Mouse (Mus musculus): ENCODE data around the gene Exoc7. TPM values are rescaled to one million over a fixed set of nuclear protein-coding genes. Genes with fewer than 3 reads are reported as not detected.

Gene Exoc7
- polyA plus RNA-seq, 1 experiment = 104 TPM

DNA sequence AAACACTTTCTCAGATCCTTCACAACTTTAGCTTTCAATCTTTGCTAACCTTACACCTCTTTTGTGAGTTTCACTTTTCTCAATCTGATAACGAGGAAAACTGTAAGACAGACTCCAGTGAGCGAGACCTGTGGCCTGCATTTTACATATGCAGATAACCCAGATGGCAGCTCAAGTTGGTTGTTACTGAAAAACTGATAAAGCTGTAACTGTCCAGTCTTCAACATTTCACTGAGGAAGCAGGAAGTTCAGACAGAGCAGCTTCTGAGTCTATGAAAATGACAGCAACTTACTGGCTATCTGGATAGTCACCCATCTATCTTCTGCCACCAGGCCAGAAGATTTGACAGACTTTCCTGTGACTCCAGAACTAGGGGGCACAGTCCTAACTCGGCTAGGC lies 2.6 kb upstream of the Exoc7 start:
- no peak overlapping the region for H3K4me3 ChIP-seq (replicated peaks; ENCODE audit: insufficient read depth, low read depth, low read length)
- peaks cover 2% of the 10 kb centered on the region; the same call in 1 of the 2 replicates for H3K4me1 ChIP-seq (ENCODE audit: control insufficient read depth, insufficient read depth, low read length)
- no peak for DNase-seq
- H3K27ac ChIP-seq (ENCODE audit: insufficient read depth, low read length) = no peak overlapping the region
- no peaks in the 10 kb centered on the region for H3K27me3 ChIP-seq (ENCODE audit: control insufficient read depth, insufficient read depth, low read length)
- WGBS = 84% methylated on average over 3 of the region's 3 CpGs
- TF ChIP-seq POLR2A (IDR thresholded peaks at IDR 0.05; ENCODE audit: borderline replicate concordance, insufficient read depth, low read length) (no peak), CTCF (IDR thresholded peaks at IDR 0.05; ENCODE audit: borderline replicate concordance, insufficient read depth, low read depth, low read length) (no peak)

DNA sequence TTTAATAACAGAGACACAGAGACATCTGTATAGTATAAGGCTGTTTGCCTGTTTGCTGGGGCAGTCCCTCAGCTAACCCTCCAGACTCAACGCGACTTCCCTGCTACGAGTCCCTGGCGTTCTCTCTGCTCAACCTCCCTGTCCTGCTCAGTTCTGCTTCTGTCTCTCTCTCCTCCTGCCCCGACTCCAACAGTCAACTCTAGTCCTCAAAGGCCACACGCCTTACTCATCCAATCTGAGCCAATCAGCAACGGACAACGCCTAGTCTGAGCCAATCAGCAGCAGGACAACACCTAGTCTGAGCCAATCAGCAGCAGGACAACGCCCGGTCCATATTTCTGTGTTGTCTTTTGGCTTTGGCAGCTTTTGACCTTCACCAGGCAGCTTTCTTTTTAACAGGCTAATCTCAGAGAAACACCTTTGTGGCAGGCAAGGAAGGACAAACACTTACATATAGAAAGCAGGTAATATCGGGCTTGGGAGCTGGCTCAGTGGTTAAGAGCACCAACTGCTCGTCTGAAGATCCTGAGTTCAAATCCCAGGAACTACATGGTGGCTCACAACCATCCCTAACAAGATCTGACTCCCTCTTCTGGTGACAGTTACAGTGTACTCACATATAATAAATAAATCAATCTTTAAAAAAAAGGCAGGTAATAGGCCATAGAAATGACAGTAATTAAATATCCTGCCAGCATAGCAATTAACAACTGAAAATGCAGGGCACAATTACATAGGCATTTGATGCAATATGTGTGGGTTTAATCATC lies 914 bp upstream of the Exoc7 start:
- no peak for TF ChIP-seq CTCF (IDR thresholded peaks at IDR 0.05; ENCODE audit: borderline replicate concordance, insufficient read depth, low read depth, low read length)
- 94% methylated on average over 12 of the region's 12 CpGs for WGBS
- H3K27me3 ChIP-seq (ENCODE audit: control insufficient read depth, insufficient read depth, low read length) = no peaks in the 10 kb centered on the region
- no peak overlapping the region for H3K27ac ChIP-seq (ENCODE audit: insufficient read depth, low read length)
- peaks cover 3% of the 10 kb centered on the region; the same call in 1 of the 2 replicates for H3K4me1 ChIP-seq (ENCODE audit: control insufficient read depth, insufficient read depth, low read length)
- no peak overlapping the region for H3K4me3 ChIP-seq (replicated peaks; ENCODE audit: insufficient read depth, low read depth, low read length)
- no peak for DNase-seq

DNA sequence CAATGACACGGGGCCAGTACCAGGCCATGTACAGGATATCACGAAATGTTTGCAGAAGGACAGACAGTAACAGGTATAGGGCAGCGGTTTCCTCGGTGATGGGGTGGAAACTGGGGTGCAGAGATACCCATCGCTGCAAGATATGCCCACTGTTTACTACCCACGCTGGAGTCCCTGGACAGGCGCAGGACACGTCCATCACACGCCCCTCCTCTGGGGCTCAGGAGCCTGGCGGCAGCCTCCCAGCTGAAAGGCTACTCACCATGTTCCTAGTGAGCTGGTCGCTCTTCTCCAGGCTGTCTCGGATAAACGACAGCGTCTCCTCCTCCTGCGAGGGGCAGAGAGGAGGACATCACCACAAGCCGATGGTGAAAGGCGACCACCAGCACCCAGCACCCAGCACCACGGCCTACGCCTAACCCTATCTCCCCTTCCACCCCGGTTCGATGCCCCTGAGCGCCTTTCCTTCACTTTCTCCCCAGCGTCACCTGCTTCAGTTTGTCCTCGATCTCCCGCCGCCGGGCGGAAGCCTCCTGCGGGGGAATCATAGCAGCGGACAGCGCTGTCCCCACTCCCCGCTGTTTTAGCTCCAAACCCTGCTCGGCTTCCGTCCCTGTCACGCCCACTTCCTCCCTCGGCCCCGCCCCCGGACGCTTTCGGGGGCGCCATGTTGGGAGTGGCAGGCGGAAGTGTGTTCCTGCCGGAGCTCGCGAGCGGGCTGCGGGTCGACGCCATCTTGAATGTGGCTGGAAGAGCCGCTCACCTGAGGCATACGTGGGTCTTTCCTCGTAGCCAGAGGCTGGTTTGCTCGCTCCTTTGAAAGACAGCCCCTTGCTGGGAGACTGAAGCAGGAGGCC lies 679 bp downstream of the Exoc7 start:
- 1% methylated on average over 53 of the region's 53 CpGs for WGBS
- peaks cover 3% of the 10 kb centered on the region; the same call in 1 of the 2 replicates for H3K4me1 ChIP-seq (ENCODE audit: control insufficient read depth, insufficient read depth, low read length)
- no peaks in the 10 kb centered on the region for H3K27me3 ChIP-seq (ENCODE audit: control insufficient read depth, insufficient read depth, low read length)
- TF ChIP-seq POLR2A (IDR thresholded peaks at IDR 0.05; ENCODE audit: borderline replicate concordance, insufficient read depth, low read length) (peak; percentile 79; the same call in 1 of the 2 replicates), CTCF (IDR thresholded peaks at IDR 0.05; ENCODE audit: borderline replicate concordance, insufficient read depth, low read depth, low read length) (no peak)
- peak; percentile 92 to 94 for DNase-seq
- H3K4me3 ChIP-seq (replicated peaks; ENCODE audit: insufficient read depth, low read depth, low read length) = peak overlapping the region; percentile 82
- H3K27ac ChIP-seq (ENCODE audit: insufficient read depth, low read length) = peak overlapping the region; percentile 40

DNA sequence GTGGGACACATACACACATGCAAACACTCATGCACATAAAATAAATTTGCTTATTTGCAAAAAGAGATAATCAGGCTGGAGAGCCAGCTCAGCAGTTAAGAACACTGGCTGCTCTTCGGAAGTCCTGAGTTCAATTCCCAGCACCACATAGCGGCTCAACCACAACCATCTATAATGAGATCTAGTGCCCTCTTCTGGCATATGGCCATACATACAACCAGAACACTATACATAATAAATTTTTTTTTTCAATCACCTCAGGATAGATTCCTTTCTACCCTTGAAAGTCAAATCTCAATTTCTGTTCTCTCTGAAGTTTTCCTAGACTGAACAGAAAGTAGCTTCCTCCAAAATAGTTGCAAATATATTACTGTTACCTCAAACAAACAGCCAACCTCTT lies 1.6 kb downstream of the Exoc7 start:
- Histone ChIP-seq H3K4me1 (ENCODE audit: control insufficient read depth, insufficient read depth, low read length) (peaks cover 3% of the 10 kb centered on the region), H3K27me3 (ENCODE audit: control insufficient read depth, insufficient read depth, low read length) (no peaks in the 10 kb centered on the region), H3K27ac (ENCODE audit: insufficient read depth, low read length) (no peak overlapping the region), H3K4me3 (replicated peaks; ENCODE audit: insufficient read depth, low read depth, low read length) (no peak overlapping the region)
- DNase-seq = no peak
- TF ChIP-seq POLR2A (IDR thresholded peaks at IDR 0.05; ENCODE audit: borderline replicate concordance, insufficient read depth, low read length) (no peak), CTCF (IDR thresholded peaks at IDR 0.05; ENCODE audit: borderline replicate concordance, insufficient read depth, low read depth, low read length) (no peak)
- 99% methylated on average over 2 of the region's 2 CpGs for WGBS

DNA sequence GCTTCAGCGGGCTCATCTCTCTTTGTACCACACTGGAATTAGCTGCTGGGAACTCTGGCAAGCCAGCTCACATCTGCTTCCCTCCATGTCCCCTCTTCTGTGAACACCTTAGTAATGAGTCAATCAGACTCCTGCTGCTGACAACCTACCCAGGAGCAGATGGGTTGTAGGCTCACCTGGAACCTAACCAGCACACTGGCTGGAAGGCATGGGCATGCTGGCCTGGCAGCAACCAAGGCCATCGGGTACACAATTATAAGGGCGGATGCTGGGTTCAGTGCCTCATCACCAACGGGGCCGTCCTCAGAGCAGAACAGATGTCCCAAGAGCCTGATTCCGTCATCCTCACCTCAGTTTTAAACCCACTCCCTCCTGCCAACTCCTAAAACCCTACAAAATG lies 8.4 kb downstream of the Exoc7 start:
- no peaks in the 10 kb centered on the region for H3K27me3 ChIP-seq (ENCODE audit: control insufficient read depth, insufficient read depth, low read length)
- TF ChIP-seq CTCF (IDR thresholded peaks at IDR 0.05; ENCODE audit: borderline replicate concordance, insufficient read depth, low read depth, low read length) (no peak), POLR2A (IDR thresholded peaks at IDR 0.05; ENCODE audit: borderline replicate concordance, insufficient read depth, low read length) (no peak)
- no peak overlapping the region for H3K4me3 ChIP-seq (replicated peaks; ENCODE audit: insufficient read depth, low read depth, low read length)
- peak; percentile 78 to 87 for DNase-seq
- 8% methylated on average over 6 of the region's 6 CpGs for WGBS
- H3K4me1 ChIP-seq (ENCODE audit: control insufficient read depth, insufficient read depth, low read length) = peaks cover 46% of the 10 kb centered on the region
- peak overlapping the region; percentile 79 for H3K27ac ChIP-seq (ENCODE audit: insufficient read depth, low read length)

DNA sequence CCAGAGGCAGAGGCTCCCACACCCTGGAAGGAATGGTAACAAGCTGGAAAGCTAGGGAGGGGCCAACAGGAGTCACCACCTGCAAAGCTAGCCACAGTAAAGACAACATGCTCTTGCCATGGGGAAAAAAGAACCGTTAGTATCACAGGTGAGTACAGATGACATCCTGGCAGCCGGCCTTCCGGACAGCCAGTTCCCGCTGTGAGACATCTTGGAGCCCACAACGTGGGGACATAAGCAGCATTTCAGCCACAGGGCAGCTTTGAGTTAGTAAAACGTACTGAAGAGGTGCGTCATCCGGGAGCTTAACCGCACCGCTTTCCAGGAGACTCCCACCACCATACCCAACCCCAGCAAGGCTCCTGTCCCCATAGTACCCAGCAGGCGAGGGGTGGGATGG lies 8.8 kb downstream of the Exoc7 start:
- Histone ChIP-seq H3K4me3 (replicated peaks; ENCODE audit: insufficient read depth, low read depth, low read length) (no peak overlapping the region), H3K4me1 (ENCODE audit: control insufficient read depth, insufficient read depth, low read length) (peaks cover 46% of the 10 kb centered on the region), H3K27me3 (ENCODE audit: control insufficient read depth, insufficient read depth, low read length) (no peaks in the 10 kb centered on the region), H3K27ac (ENCODE audit: insufficient read depth, low read length) (peak overlapping the region; percentile 79)
- WGBS = 24% methylated on average over 11 of the region's 11 CpGs
- TF ChIP-seq CTCF (IDR thresholded peaks at IDR 0.05; ENCODE audit: borderline replicate concordance, insufficient read depth, low read depth, low read length) = no peak
- TF ChIP-seq POLR2A (IDR thresholded peaks at IDR 0.05; ENCODE audit: borderline replicate concordance, insufficient read depth, low read length) = no peak
- DNase-seq = peak; percentile 77 to 79

DNA sequence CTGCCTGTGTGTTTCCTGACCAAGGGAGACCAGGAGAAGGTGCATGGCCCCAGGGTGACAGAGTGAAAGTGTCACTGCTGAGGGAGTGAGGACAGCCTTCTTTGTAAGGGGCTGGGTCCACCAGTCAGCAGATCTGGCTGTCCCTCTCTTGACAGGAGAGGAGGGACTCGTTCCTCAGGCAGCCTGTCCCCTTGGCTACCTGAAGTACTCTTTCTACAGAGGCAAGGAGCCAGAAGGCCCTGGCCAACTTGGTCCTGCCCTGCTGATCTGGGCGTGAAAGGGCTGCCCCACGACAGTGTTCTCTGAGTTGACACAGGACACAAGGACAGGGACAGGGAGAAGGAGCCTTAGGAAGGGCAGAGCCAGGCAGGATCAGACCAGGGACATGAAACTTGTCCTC lies 10.0 kb downstream of the Exoc7 start:
- Histone ChIP-seq H3K4me1 (ENCODE audit: control insufficient read depth, insufficient read depth, low read length) (peaks cover 46% of the 10 kb centered on the region), H3K4me3 (replicated peaks; ENCODE audit: insufficient read depth, low read depth, low read length) (no peak overlapping the region), H3K27ac (ENCODE audit: insufficient read depth, low read length) (no peak overlapping the region), H3K27me3 (ENCODE audit: control insufficient read depth, insufficient read depth, low read length) (no peaks in the 10 kb centered on the region)
- DNase-seq = no peak
- no peak for TF ChIP-seq CTCF (IDR thresholded peaks at IDR 0.05; ENCODE audit: borderline replicate concordance, insufficient read depth, low read depth, low read length)
- no peak for TF ChIP-seq POLR2A (IDR thresholded peaks at IDR 0.05; ENCODE audit: borderline replicate concordance, insufficient read depth, low read length)
- WGBS = 17% methylated on average over 3 of the region's 3 CpGs

Data from cerebellum, adult 2 months (tissue).